Comparison of ENCODE assay signal across 9 mouse cellular contexts in genomic region chr1:189879212-189879611, GRCm38 (mm10). TPM values are rescaled to one million over a fixed set of nuclear protein-coding genes. Genes with fewer than 3 reads are reported as not detected.
A peak's percentile ranks its signal among the peaks of the same experiment; 100 is the strongest.
DNase-seq lines count a peak whose midpoint lies in the region; ATAC-seq lines count a peak whose summit lies in the region.
"Had no signal": no experiment of that assay in that cellular context is flagged by ENCODE, and none has a peak within 500 bp of the region (broad histone marks: within the 10 kb centered on the region; RNA-seq: fewer than 3 reads in every experiment).

No protein-coding gene starts in this region.

- no peaks in the 10 kb centered on the region for H3K27me3 ChIP-seq in hindbrain, embryonic 15.5 days
- H3K27me3 ChIP-seq in hindbrain, embryonic 10.5 days (ENCODE audit: insufficient read depth, poor library complexity, severe bottlenecking), result no peaks in the 10 kb centered on the region
- H3K27me3 ChIP-seq in heart, embryonic 15.5 days, result no peaks in the 10 kb centered on the region
- no peaks in the 10 kb centered on the region for H3K27me3 ChIP-seq in stomach, embryonic 14.5 days (ENCODE audit: control insufficient read depth, insufficient read depth, low read length)

- no peak overlapping the region for H3K27ac ChIP-seq in hindbrain, embryonic 15.5 days (replicated peaks)
- H3K27ac ChIP-seq in hindbrain, embryonic 10.5 days, result no peak overlapping the region
- peak overlapping the region; percentile 57 for H3K27ac ChIP-seq in heart, embryonic 15.5 days
- peak overlapping the region; percentile 63; the same call in 1 of the 2 replicates for H3K27ac ChIP-seq in stomach, embryonic 14.5 days (ENCODE audit: low read length)

- H3K4me2 ChIP-seq in hindbrain, embryonic 15.5 days, result no peak overlapping the region
- H3K4me2 ChIP-seq in heart, embryonic 15.5 days, result no peak overlapping the region
- H3K4me2 ChIP-seq in stomach, embryonic 14.5 days (replicated peaks; ENCODE audit: low read depth, low read length), result no peak overlapping the region

- H3K36me3 ChIP-seq in hindbrain, embryonic 15.5 days, result no peaks in the 10 kb centered on the region
- peaks cover 13% of the 10 kb centered on the region for H3K36me3 ChIP-seq in hindbrain, embryonic 10.5 days
- peaks cover 35% of the 10 kb centered on the region for H3K36me3 ChIP-seq in heart, embryonic 15.5 days
- H3K36me3 ChIP-seq in stomach, embryonic 14.5 days (ENCODE audit: control insufficient read depth, insufficient read depth, low read length), result 0 out of 2 replicates have a peak, but pooled peaks cover 3% of the 10 kb centered on the region
- H3K36me3 ChIP-seq: G1E had no signal

- no peak for DNase-seq in hindbrain, embryonic 10.5 days (ENCODE audit: low spot score)
- peak; percentile 45 for DNase-seq in lung, postnatal 10 days
- DNase-seq in lung, adult 18-20 months, result no peak
- no peak for DNase-seq in yolk sac, embryonic 10.5 days (ENCODE audit: low spot score)
- DNase-seq: cerebellum, postnatal 36 days had no signal

- ATAC-seq in hindbrain, embryonic 15.5 days (ENCODE audit: low FRiP score, low read depth), result 0 out of 2 replicates have a peak, but pooled peaks have one; percentile 23
- peak; percentile 45 for ATAC-seq in heart, embryonic 15.5 days (replicated peaks; ENCODE audit: insufficient number of reproducible peaks, insufficient read depth, low FRiP score, low read depth)
- ATAC-seq in stomach, embryonic 14.5 days (ENCODE audit: insufficient number of reproducible peaks, insufficient read depth, low FRiP score, low read depth), result no peak

- no peak overlapping the region for H3K4me3 ChIP-seq in hindbrain, embryonic 15.5 days
- no peak overlapping the region for H3K4me3 ChIP-seq in hindbrain, embryonic 10.5 days
- no peak overlapping the region for H3K4me3 ChIP-seq in heart, embryonic 15.5 days
- H3K4me3 ChIP-seq in stomach, embryonic 14.5 days (ENCODE audit: low read depth, low read length), result no peak overlapping the region

- H3K9me3 ChIP-seq in hindbrain, embryonic 15.5 days, result no peaks in the 10 kb centered on the region
- no peaks in the 10 kb centered on the region for H3K9me3 ChIP-seq in hindbrain, embryonic 10.5 days
- no peaks in the 10 kb centered on the region for H3K9me3 ChIP-seq in heart, embryonic 15.5 days (replicated peaks)
- no peaks in the 10 kb centered on the region for H3K9me3 ChIP-seq in stomach, embryonic 14.5 days (ENCODE audit: control insufficient read depth, low read depth, low read length)

- WGBS in hindbrain, embryonic 15.5 days, result 62% methylated on average over 2 of the region's 2 CpGs
- WGBS in hindbrain, embryonic 10.5 days, result 71% methylated on average over 2 of the region's 2 CpGs
- 49% methylated on average over 2 of the region's 2 CpGs for WGBS in heart, embryonic 15.5 days
- WGBS in stomach, embryonic 14.5 days, result 56% methylated on average over 2 of the region's 2 CpGs

- H3K9ac ChIP-seq in hindbrain, embryonic 15.5 days, result no peak overlapping the region
- no peak overlapping the region for H3K9ac ChIP-seq in heart, embryonic 15.5 days
- H3K9ac ChIP-seq in stomach, embryonic 14.5 days (replicated peaks; ENCODE audit: low read depth, low read length), result no peak overlapping the region

- no peaks in the 10 kb centered on the region; the same call in 1 of the 2 replicates for H3K4me1 ChIP-seq in hindbrain, embryonic 15.5 days (replicated peaks)
- peaks cover 32% of the 10 kb centered on the region for H3K4me1 ChIP-seq in hindbrain, embryonic 10.5 days (replicated peaks)
- H3K4me1 ChIP-seq in heart, embryonic 15.5 days (replicated peaks), result peaks cover 61% of the 10 kb centered on the region
- H3K4me1 ChIP-seq in stomach, embryonic 14.5 days (ENCODE audit: control insufficient read depth, insufficient read depth, low read length), result 0 out of 2 replicates have a peak, but pooled peaks cover 4% of the 10 kb centered on the region

RNA-seq across cellular contexts. Expression of gene Smyd2, which starts 43.0 kb away (rescaled TPM):
- polyA plus RNA-seq in hindbrain, embryonic 15.5 days (2015; fragmentation: Nextera tagmentation; extraction: Ambion mirVana), result 75.0 and 78.5 TPM in 2 replicates
- polyA plus RNA-seq in hindbrain, embryonic 10.5 days (2016; fragmentation: Nextera tagmentation; extraction: Ambion mirVana), result 59.7 and 66.7 TPM in 2 replicates
- 208 and 210 TPM in 2 replicates for polyA plus RNA-seq in heart, embryonic 15.5 days (2015; fragmentation: Nextera tagmentation; extraction: Ambion mirVana)
- polyA plus RNA-seq in stomach, embryonic 14.5 days (2014; fragmentation: Nextera tagmentation; extraction: Ambion mirVana), result 96.4 and 105 TPM in 2 replicates
- polyA plus RNA-seq: G1E had no signal

Comparison
In these comparisons a context has a peak if more than half of its experiments do, and no peak if none do; other contexts are left out.
1. H3K27ac ChIP-seq: peak in heart, embryonic 15.5 days (single experiment) and stomach, embryonic 14.5 days (single experiment); none in hindbrain, embryonic 15.5 days (single experiment) and hindbrain, embryonic 10.5 days (single experiment).